Comparison of ENCODE assay signal across 28 mouse cellular contexts in the genomic region with DNA sequence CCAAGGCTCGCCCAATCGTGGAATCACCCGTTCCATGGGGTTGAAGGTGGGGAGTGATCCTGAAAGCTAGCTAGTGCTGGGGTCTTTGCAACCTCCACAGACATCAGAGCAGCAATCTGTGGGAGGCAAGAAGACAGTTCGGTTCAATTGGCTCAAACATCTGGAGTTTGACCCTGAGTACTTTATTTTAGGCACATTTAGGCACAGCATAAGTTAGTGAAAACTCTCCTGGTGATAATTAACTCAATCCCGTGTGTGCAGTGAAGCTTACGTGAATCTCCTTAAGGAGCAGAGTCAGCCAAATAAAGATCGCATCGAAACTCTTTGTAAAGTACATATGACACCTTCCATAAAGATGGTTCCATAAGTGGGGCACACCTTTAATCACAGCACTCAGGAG. TPM values are rescaled to one million over a fixed set of nuclear protein-coding genes. Genes with fewer than 3 reads are reported as not detected.
DNase-seq lines count a peak whose midpoint lies in the region; ATAC-seq and TF ChIP-seq lines count a peak whose summit lies in the region.
"Had no signal": no experiment of that assay in that cellular context is flagged by ENCODE, and none has a peak within 500 bp of the region (broad histone marks: within the 10 kb centered on the region; RNA-seq: fewer than 3 reads in every experiment).

No protein-coding gene starts in this region.

- no peaks in the 10 kb centered on the region for H3K9me3 ChIP-seq in liver, embryonic 11.5 days (ENCODE audit: control insufficient read depth, low read length)
- H3K9me3 ChIP-seq: embryonic facial prominence, embryonic 12.5 days; embryonic facial prominence, embryonic 15.5 days; G1E; hindbrain, embryonic 13.5 days had no signal

- no peaks in the 10 kb centered on the region for H3K27me3 ChIP-seq in kidney, adult 2 months (replicated peaks; ENCODE audit: control insufficient read depth, insufficient read depth, low read length)
- no peaks in the 10 kb centered on the region for H3K27me3 ChIP-seq in liver, adult 2 months (ENCODE audit: control insufficient read depth, insufficient read depth, low read length)
- no peaks in the 10 kb centered on the region for H3K27me3 ChIP-seq in liver, embryonic 11.5 days (replicated peaks; ENCODE audit: control insufficient read depth, insufficient read depth, low read length)
- H3K27me3 ChIP-seq: CH12.LX, Patski had no signal

- no peaks in the 10 kb centered on the region for H3K79me2 ChIP-seq in liver, adult 2 months (ENCODE audit: control insufficient read depth, insufficient read depth, low read length)

- ATAC-seq in liver, embryonic 11.5 days (replicated peaks; ENCODE audit: low FRiP score), result no peak
- ATAC-seq: forebrain, embryonic 14.5 days; forebrain, postnatal 0 days; Patski had no signal

- peak overlapping the region; percentile 69 for H3K27ac ChIP-seq in kidney, adult 2 months (ENCODE audit: insufficient read depth, low read depth, low read length)
- H3K27ac ChIP-seq in liver, adult 2 months (replicated peaks; ENCODE audit: insufficient read depth, low read depth, low read length), result no peak overlapping the region
- no peak overlapping the region for H3K27ac ChIP-seq in liver, embryonic 11.5 days (ENCODE audit: low read depth, low read length)
- H3K27ac ChIP-seq: embryonic facial prominence, embryonic 12.5 days; embryonic facial prominence, embryonic 15.5 days; gastrocnemius, adult 2 months; hindbrain, embryonic 13.5 days had no signal

- no peaks in the 10 kb centered on the region for H3K36me3 ChIP-seq in kidney, adult 2 months (ENCODE audit: control insufficient read depth, insufficient read depth, low read length)
- no peaks in the 10 kb centered on the region for H3K36me3 ChIP-seq in liver, adult 2 months (ENCODE audit: control insufficient read depth, insufficient read depth, low read length)
- no peaks in the 10 kb centered on the region for H3K36me3 ChIP-seq in liver, embryonic 11.5 days (ENCODE audit: control insufficient read depth, insufficient read depth, low read length)
- H3K36me3 ChIP-seq: embryonic facial prominence, embryonic 12.5 days; G1E had no signal

- no peak overlapping the region for H3K4me2 ChIP-seq in liver, embryonic 11.5 days
- H3K4me2 ChIP-seq: embryonic facial prominence, embryonic 12.5 days; embryonic facial prominence, embryonic 15.5 days; heart, embryonic 11.5 days; hindbrain, embryonic 13.5 days had no signal

- no peak for TF ChIP-seq CTCF in kidney, adult 2 months (conservative IDR thresholded peaks at IDR 0.05; ENCODE audit: insufficient read depth, insufficient read length, low read depth, low read length)
- no peak for TF ChIP-seq CTCF in liver, adult 2 months (IDR thresholded peaks at IDR 0.05; ENCODE audit: low read depth, low read length)

- peak; percentile 81 for DNase-seq in kidney, adult 2 months
- no peak for DNase-seq in kidney, adult 18-20 months
- DNase-seq in liver, adult 2 months (ENCODE audit: extremely low read depth, low read depth, low spot score), result peak; percentile 48
- no peak for DNase-seq in liver, embryonic 11.5 days (ENCODE audit: low spot score)
- peak; percentile 48 for DNase-seq in kidney, postnatal 14 days
- no peak for DNase-seq in spleen, postnatal 4 days (ENCODE audit: low spot score in 2 of 2)
- DNase-seq in urinary bladder, postnatal 14 days (ENCODE audit: low spot score), result no peak
- DNase-seq: adrenal gland, postnatal 14 days; B cell, adult 2 months; cerebellum, adult 11 months; cerebellum, adult 2 months; cerebellum, adult 9-11 months; cerebellum, postnatal 25 days; forebrain, postnatal 0 days; gastrocnemius, adult 2 months; gastrocnemius, postnatal 14 days; heart, adult 11 months had no signal

- H3K9ac ChIP-seq in liver, adult 2 months (ENCODE audit: low read depth, low read length), result no peak overlapping the region
- H3K9ac ChIP-seq in liver, embryonic 11.5 days (ENCODE audit: low read depth, low read length), result no peak overlapping the region
- H3K9ac ChIP-seq: embryonic facial prominence, embryonic 12.5 days; embryonic facial prominence, embryonic 15.5 days; forebrain, postnatal 0 days; hindbrain, embryonic 13.5 days had no signal

- TF ChIP-seq POLR2A in kidney, adult 2 months (IDR thresholded peaks at IDR 0.05; ENCODE audit: low read depth, low read length), result no peak
- TF ChIP-seq POLR2A in liver, adult 2 months (IDR thresholded peaks at IDR 0.05; ENCODE audit: extremely low read depth, insufficient read depth, low read length), result no peak

- no peak overlapping the region for H3K4me3 ChIP-seq in kidney, adult 2 months (ENCODE audit: insufficient read depth, low read depth, low read length)
- H3K4me3 ChIP-seq in liver, adult 2 months (ENCODE audit: insufficient read depth, low read depth, low read length), result no peak overlapping the region
- no peak overlapping the region for H3K4me3 ChIP-seq in liver, embryonic 11.5 days (ENCODE audit: low read depth, low read length)
- H3K4me3 ChIP-seq: embryonic facial prominence, embryonic 12.5 days; embryonic facial prominence, embryonic 15.5 days; gastrocnemius, adult 2 months; hindbrain, embryonic 13.5 days had no signal

- peaks cover 31% of the 10 kb centered on the region; the same call in 1 of the 2 replicates for H3K4me1 ChIP-seq in kidney, adult 2 months (ENCODE audit: control insufficient read depth, insufficient read depth, low read length)
- peaks cover 10% of the 10 kb centered on the region for H3K4me1 ChIP-seq in liver, adult 2 months (ENCODE audit: control insufficient read depth, insufficient read depth, low read length)
- H3K4me1 ChIP-seq in liver, embryonic 11.5 days (replicated peaks; ENCODE audit: control insufficient read depth, insufficient read depth, low read length), result no peaks in the 10 kb centered on the region; the same call in 1 of the 2 replicates

- 53% methylated on average over 8 of the region's 8 CpGs for WGBS in kidney, adult 2 months
- 68% methylated on average over 8 of the region's 8 CpGs for WGBS in liver, adult 2 months
- WGBS in liver, embryonic 11.5 days, result 73% methylated on average over 8 of the region's 8 CpGs

RNA-seq across cellular contexts. Expression of gene Klhl36, which starts 19.9 kb away (rescaled TPM):
- polyA plus RNA-seq in kidney, adult 2 months (2012; rRNA removed), result 37.7 and 52.4 TPM in 2 replicates
- total RNA-seq in liver, adult 2 months (2014; rRNA removed), result 5.2 and 7.0 TPM in 2 replicates
- 11.3 and 12.2 TPM in 2 replicates for polyA plus RNA-seq in liver, adult 2 months (2012; rRNA removed)
- 9.1 TPM in 2 replicates for polyA plus RNA-seq in liver, embryonic 11.5 days (2014; fragmentation: Nextera tagmentation; extraction: Ambion mirVana)

RNA-seq across cellular contexts. Expression of gene Usp10, which starts 28.2 kb away (rescaled TPM):
- polyA plus RNA-seq in kidney, adult 2 months (2012; rRNA removed), result 121 and 135 TPM in 2 replicates
- total RNA-seq in liver, adult 2 months (2014; rRNA removed), result 42.6 and 50.1 TPM in 2 replicates
- polyA plus RNA-seq in liver, adult 2 months (2012; rRNA removed), result 82.3 and 94.1 TPM in 2 replicates
- 175 and 190 TPM in 2 replicates for polyA plus RNA-seq in liver, embryonic 11.5 days (2014; fragmentation: Nextera tagmentation; extraction: Ambion mirVana)

RNA-seq across cellular contexts. Expression of gene Gm20388, which starts 28.7 kb away (rescaled TPM):
- polyA plus RNA-seq in kidney, adult 2 months (2012; rRNA removed), result 49.7 and 53.6 TPM in 2 replicates
- total RNA-seq in liver, adult 2 months (2014; rRNA removed), result 6.4 and 8.3 TPM in 2 replicates
- 19.9 TPM in 2 replicates for polyA plus RNA-seq in liver, adult 2 months (2012; rRNA removed)
- polyA plus RNA-seq in liver, embryonic 11.5 days (2014; fragmentation: Nextera tagmentation; extraction: Ambion mirVana), result 1.4 and 5.3 TPM in 2 replicates
- polyA plus RNA-seq: embryonic facial prominence, embryonic 12.5 days; forebrain, embryonic 11.5 days; forebrain, postnatal 0 days; heart, embryonic 14.5 days; heart, postnatal 0 days had no signal

RNA-seq across cellular contexts. Expression of gene Cotl1, which starts 41.6 kb away (rescaled TPM):
- polyA plus RNA-seq in kidney, adult 2 months (2012; rRNA removed), result 427 and 463 TPM in 2 replicates
- total RNA-seq in liver, adult 2 months (2014; rRNA removed), result 12.4 and 18.6 TPM in 2 replicates
- polyA plus RNA-seq in liver, adult 2 months (2012; rRNA removed), result 26.7 and 40.3 TPM in 2 replicates
- polyA plus RNA-seq in liver, embryonic 11.5 days (2014; fragmentation: Nextera tagmentation; extraction: Ambion mirVana), result 132 and 155 TPM in 2 replicates

Comparison
In these comparisons a context has a peak if more than half of its experiments do, and no peak if none do; other contexts are left out.
1. DNase-seq: peak in kidney, adult 2 months (single experiment), liver, adult 2 months (single experiment) and kidney, postnatal 14 days (single experiment); none in kidney, adult 18-20 months (single experiment), liver, embryonic 11.5 days (single experiment), spleen, postnatal 4 days (0 of 2) and urinary bladder, postnatal 14 days (single experiment).